9 mouse cellular contexts compared by ENCODE assay signal in the genomic region with DNA sequence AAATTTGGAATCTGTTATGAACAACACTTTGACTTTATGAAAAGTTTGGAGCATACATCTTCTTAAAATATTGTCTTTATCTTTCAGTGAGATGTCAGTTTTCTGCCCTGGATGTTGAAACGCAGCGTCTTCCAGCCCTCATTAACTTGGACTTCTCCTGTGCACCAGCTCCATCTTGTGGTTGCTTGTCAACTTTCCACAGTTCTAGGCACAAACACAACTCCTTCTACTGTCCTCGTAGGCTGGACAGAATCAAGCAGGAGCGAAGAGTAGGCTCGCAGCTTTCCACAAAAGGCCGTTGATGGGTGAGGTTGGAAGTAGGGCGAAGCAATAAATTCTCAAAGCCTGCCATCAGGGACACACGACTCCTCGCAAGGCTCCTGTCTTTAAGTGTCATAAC.
DNase-seq lines count a peak whose midpoint lies in the region; ATAC-seq and TF ChIP-seq lines count a peak whose summit lies in the region.
"Had no signal": no experiment of that assay in that cellular context is flagged by ENCODE, and none has a peak within 500 bp of the region (broad histone marks: within the 10 kb centered on the region; RNA-seq: fewer than 3 reads in every experiment).

No protein-coding gene starts in this region.

- H3K4me1 ChIP-seq in heart, postnatal 0 days (ENCODE audit: control insufficient read depth, insufficient read depth) = no peaks in the 10 kb centered on the region
- no peaks in the 10 kb centered on the region for H3K4me1 ChIP-seq in lung, postnatal 0 days (ENCODE audit: insufficient read depth, low read depth, low read length)

- no peak for ATAC-seq in CD4-positive, CD25-positive, alpha-beta regulatory T cell, adult 4 months
- 0 out of 2 replicates have a peak, but pooled peaks have one; percentile 51 for ATAC-seq in heart, postnatal 0 days (ENCODE audit: insufficient read depth, low read depth)
- ATAC-seq in lung, postnatal 0 days = 0 out of 2 replicates have a peak, but pooled peaks have one; percentile 39

- peak; percentile 45 for DNase-seq in CD4-positive, CD25-positive, alpha-beta regulatory T cell, adult 2 months (ENCODE audit: low read depth, low spot score)
- peak; percentile 82 for DNase-seq in adrenal gland, postnatal 10 days
- peak; percentile 58 for DNase-seq in embryo, embryonic 9.5 days (ENCODE audit: extremely low spot score)
- peak; percentile 45 for DNase-seq in heart, postnatal 0 days (ENCODE audit: low spot score)
- DNase-seq in layer of hippocampus, adult 11-12 months (ENCODE audit: low spot score) = peak; percentile 78
- peak; percentile 75 for DNase-seq in lung, postnatal 0 days (ENCODE audit: low spot score)
- DNase-seq in right cerebral cortex, adult 2 months (ENCODE audit: low spot score in 2 of 2) = peak; percentile 77 to 88

- no peak for TF ChIP-seq EP300 in heart, postnatal 0 days (IDR thresholded peaks at IDR 0.05; ENCODE audit: low read depth)
- TF ChIP-seq EP300 in lung, postnatal 0 days (IDR thresholded peaks at IDR 0.05) = no peak

- no peak overlapping the region for H3K9ac ChIP-seq in heart, postnatal 0 days (replicated peaks; ENCODE audit: low read depth, low read length)
- no peak overlapping the region for H3K9ac ChIP-seq in lung, postnatal 0 days (replicated peaks; ENCODE audit: low read depth)
- H3K9ac ChIP-seq: heart, embryonic 13.5 days had no signal

- H3K27me3 ChIP-seq in heart, postnatal 0 days (ENCODE audit: control insufficient read depth, insufficient read depth, low read length) = no peaks in the 10 kb centered on the region
- no peaks in the 10 kb centered on the region for H3K27me3 ChIP-seq in lung, postnatal 0 days (replicated peaks; ENCODE audit: insufficient read depth, low read length)
- H3K27me3 ChIP-seq: heart, embryonic 13.5 days had no signal

- WGBS in heart, postnatal 0 days = 45% methylated on average over 9 of the region's 9 CpGs
- 44% methylated on average over 9 of the region's 9 CpGs for WGBS in lung, postnatal 0 days

- TF ChIP-seq CTCF in heart, postnatal 0 days (IDR thresholded peaks at IDR 0.05; ENCODE audit: low read depth) = peak; percentile 91
- TF ChIP-seq CTCF in lung, postnatal 0 days (IDR thresholded peaks at IDR 0.05) = peak; percentile 89

- no peaks in the 10 kb centered on the region for H3K9me3 ChIP-seq in heart, postnatal 0 days (replicated peaks; ENCODE audit: control insufficient read depth, low read length)
- no peaks in the 10 kb centered on the region for H3K9me3 ChIP-seq in lung, postnatal 0 days (ENCODE audit: low read length)
- H3K9me3 ChIP-seq: heart, embryonic 13.5 days had no signal

- no peak overlapping the region for H3K4me3 ChIP-seq in heart, postnatal 0 days (ENCODE audit: low read depth, low read length)
- no peak overlapping the region for H3K4me3 ChIP-seq in lung, postnatal 0 days (ENCODE audit: low read depth, low read length)
- H3K4me3 ChIP-seq: heart, embryonic 13.5 days had no signal

- H3K36me3 ChIP-seq in heart, postnatal 0 days (replicated peaks; ENCODE audit: control insufficient read depth, insufficient read depth, low read length) = no peaks in the 10 kb centered on the region
- no peaks in the 10 kb centered on the region for H3K36me3 ChIP-seq in lung, postnatal 0 days (ENCODE audit: insufficient read depth, low read length)
- H3K36me3 ChIP-seq: heart, embryonic 13.5 days had no signal

- H3K4me2 ChIP-seq in heart, postnatal 0 days (ENCODE audit: low read depth, low read length) = 0 out of 2 replicates have a peak overlapping the region, but pooled peaks have one; percentile 12
- H3K4me2 ChIP-seq in lung, postnatal 0 days (replicated peaks; ENCODE audit: low read depth, low read length) = no peak overlapping the region
- H3K4me2 ChIP-seq: heart, embryonic 13.5 days had no signal

- H3K27ac ChIP-seq in heart, postnatal 0 days (ENCODE audit: low read depth) = no peak overlapping the region
- H3K27ac ChIP-seq in lung, postnatal 0 days (ENCODE audit: low read length) = no peak overlapping the region
- H3K27ac ChIP-seq: heart, embryonic 13.5 days had no signal
